Mouse (Mus musculus) cerebellum, postnatal 10 days (tissue): ENCODE data around the gene Prkch.

ENCODE experiments used
- DNase-seq, 2 experiments: peaks; one replicate each; pipeline ENCODE4 v3.0.0; 2021; ENCODE audit warnings: mixed read lengths in 2 of 2

The Prkch gene

DNA sequence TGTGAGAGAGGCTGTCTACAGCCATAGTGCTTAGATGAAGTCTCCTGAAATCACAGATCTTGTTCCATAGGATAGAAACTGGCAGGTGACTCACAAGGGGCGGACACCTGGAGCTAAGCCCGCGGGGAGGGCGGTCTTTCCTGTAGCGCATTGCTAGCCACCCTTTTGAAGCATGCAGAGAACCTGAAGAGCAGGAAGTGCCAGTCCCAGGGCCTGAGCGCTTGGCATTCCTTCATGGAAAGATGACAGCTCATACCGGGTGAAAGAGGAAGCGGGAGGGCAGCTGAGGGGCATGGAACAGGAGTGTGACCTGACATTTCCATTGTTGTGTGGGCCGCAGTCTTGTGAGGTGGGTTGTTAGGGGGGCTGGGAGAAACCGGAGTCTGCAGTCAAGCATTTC, 33.1 kb downstream of the Prkch start:
- DNase-seq, result peak; percentile 4 to 7

DNA sequence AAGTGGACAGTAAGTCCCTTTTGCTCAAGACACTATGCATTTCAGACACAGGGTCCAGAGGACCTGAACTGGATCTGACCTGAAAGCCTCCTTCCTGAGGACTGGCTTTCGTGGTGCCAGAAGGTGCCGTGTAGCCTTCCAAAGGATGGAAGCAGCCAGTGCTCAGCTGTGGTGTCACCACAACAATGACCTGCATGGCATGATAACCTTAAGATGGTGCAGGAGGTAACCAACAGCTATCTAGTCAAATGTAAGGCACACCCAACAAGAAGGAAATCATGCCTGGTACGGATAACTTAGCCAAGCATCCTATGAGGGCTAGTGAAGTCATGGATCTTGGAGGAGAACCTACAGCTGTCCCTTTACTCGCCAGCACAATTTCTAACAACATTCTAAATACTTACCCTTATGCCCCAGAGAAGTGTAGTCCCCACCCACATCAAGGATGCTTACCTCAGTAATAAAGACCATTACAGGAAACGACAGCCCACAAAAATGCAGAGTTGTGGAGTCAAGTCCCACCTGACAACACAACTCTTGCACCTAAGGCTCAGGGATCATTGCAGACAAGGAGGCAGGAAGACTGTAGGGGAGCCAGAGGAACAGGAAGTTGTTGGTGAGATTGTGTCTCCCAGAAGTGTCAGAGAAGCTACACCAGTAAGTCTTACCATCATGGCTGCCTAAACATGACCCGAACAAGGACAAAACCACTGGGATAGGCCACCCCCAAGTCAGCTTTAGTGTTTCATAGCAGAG, 40.9 kb downstream of the Prkch start:
- DNase-seq, result no peak

GRCm38 (mm10) chr12:73627902-73628301, 43.3 kb downstream of the Prkch start:
- DNase-seq, result no peak

GRCm38 (mm10) chr12:73630596-73630995, 46.0 kb downstream of the Prkch start:
- DNase-seq, result no peak

DNA sequence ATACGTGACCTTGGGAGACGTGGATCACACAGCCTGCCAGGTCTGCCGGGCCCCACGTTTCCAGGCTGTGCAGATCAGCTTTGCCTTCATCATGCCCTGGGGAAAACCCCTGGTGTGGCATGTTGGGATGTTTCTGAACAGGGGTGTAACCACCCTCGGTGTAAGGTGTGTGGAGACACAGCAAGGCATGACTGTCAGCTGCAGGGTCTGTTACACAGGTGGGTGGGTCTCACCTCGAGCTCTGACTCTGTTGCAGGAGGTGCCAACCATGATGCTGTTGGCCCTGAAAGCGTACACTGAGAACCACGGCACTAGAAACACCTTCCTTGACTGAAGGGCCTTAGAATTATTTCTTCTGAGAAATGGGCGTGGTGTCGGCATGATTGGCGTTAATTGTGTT, 46.6 kb downstream of the Prkch start:
- no peak for DNase-seq

DNA sequence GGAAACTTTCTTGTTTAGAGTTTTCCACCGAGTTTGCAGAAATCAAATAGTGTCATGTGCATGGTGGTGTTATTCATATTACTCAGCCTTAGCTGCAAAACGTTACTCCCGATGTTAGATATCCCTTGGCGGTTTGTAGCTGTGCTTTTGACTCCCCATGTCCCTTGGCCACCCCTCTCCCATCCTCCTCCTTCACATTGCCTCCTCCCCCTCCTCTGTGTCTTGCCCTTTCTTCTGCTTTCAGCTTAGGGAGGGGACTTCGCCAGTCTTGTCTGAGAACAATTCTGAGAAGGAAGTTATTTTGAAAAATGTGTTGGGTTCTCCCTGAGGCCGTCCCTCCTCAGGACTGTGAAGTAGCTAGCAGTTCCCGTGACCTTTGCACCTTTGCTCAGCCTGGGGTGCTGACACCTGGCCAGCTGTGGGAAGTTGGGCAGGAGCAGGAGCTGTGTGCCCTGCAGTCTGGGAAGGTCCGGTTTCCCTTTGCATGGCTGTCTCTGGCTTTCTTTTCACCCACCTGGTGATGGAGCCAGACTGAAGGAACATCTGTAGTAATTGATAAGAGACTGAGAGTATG, 48.2 kb downstream of the Prkch start:
- no peak for DNase-seq

DNA sequence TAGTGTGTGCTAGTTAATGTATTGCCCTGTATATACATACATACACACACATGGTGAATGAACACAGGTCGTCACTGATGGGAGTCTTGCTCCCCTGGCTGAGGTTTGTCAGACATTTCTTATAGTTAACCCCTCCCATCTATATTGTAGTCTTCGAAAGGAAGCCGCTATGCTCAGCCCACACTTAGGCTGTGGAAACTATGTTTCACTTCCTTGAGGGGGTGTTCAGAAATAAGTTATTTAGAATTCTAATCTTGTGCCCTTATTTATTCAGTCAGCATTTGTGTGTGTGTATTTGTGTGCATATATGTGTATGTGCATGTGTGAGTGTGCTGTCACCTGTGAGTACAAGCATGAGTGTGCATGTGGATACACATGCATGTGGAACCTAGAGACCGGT, 49.1 kb downstream of the Prkch start:
- no peak for DNase-seq

DNA sequence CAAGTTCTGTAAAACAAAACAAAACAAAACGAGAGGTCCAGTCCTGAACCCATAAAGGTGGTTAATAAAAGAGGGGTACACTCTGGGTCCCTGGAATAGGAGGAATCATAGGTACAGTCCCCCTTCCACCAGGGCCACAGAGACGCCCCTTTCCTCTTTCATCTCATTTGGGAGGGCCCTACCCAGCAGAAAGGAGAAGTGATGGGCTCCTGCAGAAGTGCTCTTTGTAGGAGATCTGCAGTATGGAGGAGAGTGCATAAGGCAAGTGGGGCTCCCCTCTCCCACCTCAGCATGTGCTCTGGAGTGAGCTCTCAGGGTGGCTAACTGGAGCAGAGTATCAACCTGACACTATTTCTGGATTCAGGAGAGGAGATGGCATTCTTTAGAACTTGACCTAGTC, 55.0 kb downstream of the Prkch start:
- no peak for DNase-seq

DNA sequence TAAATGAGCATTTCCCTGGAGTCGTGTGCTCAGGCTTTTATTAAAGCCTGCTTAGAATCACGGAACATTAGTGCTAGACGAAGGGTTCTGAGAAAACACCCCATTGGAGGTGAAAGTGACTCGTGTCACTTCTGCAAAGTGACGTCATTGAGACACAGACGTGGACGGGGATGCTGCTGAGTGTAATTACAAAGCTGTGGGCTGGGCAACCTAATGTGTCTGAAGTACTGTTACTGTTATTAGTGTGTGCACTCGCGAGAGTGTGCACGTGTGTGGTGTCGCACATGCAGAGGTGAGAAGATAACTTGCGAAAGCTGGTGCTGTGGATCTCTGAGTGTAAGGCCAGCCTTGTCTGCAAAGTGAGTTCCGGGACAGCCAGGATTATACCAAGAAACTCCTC, 56.6 kb downstream of the Prkch start:
- DNase-seq, result no peak

DNA sequence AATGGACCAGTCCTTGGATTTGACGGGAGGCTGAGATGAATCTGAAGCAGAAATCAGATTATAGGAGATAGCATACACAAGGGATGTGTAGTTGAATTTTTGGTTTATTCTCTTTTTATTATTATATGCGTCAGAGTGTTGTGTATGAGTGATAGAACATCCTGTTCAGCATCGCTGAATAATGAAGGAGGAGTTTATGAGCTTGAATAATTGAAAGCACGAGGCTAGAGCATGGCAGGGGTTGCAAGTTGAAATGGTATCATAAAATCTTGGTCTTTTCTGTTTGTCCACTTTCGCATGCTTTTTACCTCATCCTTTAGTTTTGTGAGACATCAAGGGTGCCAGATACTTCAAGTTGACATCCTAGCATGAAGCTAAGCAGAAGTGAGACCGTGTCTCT, 60.6 kb downstream of the Prkch start:
- no peak for DNase-seq

DNA sequence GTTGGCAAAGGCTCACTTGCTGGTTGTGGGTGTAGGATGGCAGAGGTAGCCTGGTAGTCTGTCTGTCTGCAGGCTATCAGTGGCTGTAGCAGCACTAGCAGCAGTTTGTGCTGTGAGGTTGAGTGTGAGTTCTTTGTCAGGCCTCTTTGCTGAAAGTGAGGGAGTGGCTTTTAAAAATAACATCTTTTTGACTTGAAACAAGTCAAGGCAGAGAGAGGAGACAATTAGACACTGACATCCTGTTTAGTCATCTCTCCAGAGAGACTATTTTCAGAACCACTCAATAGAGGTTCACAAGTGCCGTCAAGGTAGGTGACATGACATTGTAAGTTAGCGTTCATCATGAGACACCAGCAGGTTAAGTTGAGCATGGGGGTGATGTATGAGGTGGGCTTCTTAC, 63.1 kb downstream of the Prkch start:
- DNase-seq, result no peak

GRCm38 (mm10) chr12:73656568-73657204, 72.1 kb downstream of the Prkch start:
- DNase-seq, result no peak

GRCm38 (mm10) chr12:73663421-73663820, 78.8 kb downstream of the Prkch start:
- DNase-seq, result no peak

DNA sequence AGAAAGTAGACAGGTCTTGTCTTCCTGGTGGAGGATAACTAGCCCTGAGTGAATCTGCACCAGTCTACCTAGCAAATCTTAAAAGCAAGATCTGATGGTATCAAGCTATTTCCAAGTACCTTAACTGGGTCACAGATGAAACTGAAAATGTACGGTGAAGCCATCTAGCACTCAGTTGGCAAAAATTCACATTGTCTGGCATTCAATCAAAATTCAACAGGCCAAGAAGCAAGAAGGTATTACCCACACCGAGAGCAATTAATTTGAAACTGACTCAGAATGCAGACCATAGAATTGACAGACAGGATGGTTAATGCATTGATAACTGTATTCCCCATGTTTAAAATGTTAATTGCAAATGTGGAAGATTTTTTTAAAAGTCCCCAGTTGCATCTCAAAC, 82.1 kb downstream of the Prkch start:
- DNase-seq, result peak; percentile 46 to 75

GRCm38 (mm10) chr12:73667607-73668006, 83.0 kb downstream of the Prkch start:
- no peak for DNase-seq

DNA sequence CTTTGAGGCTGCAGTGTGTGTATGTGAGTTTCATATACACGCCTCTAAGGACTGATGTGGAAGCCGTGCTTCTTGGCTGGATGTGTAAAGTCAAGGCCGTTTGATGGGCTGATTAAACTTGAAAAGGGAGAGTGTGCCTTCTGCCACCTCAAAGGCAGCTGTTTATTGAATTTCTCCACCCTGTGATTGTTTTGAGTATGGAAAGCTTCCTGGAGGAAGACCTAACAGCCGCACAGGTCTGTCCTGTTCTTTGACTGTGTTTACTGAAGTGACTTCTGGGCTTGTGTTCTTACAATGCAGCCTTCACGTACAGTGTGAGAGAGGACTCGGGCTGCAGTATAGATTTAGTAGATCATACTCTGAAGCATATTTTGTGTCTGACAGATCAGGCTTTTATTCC, 86.1 kb downstream of the Prkch start:
- DNase-seq, result no peak

- no peak for DNase-seq
Measured at GRCm38 (mm10) chr12:73671540-73671939, 86.9 kb downstream of the Prkch start.

DNA sequence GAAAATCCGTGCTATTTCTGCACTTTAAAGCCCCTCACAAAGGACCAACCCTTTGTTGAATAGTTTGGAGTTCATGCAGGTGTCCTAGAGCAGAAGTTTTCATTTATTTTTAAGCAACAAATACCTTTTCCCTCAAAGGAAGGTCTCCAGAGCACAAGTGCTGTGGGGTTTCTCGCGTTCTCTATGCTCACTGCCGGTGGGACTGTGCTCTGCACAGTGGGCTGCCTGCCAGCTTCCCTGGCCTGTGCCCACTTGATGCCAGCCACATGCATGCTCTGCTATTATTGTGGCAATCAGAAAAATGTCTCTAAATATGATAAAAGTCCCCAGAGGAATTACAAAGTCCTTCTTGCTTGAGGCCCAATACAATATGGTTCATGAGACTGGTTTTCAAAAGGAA, 87.4 kb downstream of the Prkch start:
- peak; percentile 47 to 66 for DNase-seq

DNA sequence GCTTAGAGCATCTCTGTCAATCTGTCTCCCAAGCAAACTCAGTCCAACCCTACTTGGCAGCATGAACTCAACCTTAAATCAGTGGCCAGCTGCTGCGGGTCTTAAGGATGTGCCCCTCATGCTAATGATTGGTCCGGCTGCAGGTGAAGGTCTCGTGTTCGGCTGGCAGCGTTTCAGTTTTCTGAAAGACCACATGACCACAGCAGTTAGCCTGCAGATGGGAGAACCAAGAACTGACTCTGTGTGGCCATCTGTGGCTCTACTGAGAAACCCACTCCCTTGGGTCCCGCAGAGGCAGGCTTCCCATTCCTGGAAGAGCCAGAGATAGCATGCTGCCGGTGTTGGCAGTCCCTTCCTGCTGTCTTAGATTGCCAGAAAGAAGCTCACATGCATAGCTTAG, 89.2 kb downstream of the Prkch start:
- peak; percentile 91 to 95 for DNase-seq

DNA sequence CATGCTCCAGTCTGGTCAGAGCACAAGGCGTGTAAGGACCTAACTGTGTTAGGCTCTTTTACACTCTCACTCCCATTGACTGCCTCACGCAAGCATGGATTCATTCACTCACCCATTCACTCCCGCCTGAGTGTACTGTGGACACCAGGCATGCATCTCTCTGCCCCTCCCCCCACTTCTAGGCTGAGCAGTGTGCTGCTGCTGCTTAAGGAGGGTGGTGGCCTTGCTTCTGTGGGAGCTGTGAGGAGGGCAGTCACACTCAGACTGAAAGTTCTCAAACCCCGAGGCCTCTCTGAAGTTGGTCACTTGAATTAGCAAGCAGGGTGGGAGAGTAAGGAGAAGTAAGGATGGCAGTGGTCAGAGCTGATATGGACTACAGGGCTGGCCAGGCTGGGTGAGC, 90.6 kb downstream of the Prkch start:
- peak; percentile 34 to 37 for DNase-seq

DNA sequence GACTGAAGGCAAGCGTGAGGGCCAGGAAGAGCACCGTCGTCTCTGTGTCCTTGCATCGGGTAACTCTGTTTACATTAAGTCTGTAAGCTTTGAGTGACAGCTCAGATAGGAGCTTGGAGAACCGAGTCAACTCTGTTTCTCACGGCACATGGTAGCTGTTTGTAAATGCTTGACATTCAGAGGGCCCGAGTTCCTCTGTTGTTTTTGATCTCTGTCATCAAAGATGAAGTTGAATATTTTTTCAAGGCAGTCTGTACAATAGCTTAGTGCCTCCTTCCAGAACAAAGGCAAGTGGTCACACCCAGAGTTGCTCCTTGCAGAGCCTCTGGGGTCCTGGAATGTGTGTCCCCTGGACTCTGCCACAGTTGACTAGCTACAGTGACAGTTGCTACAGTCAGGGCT, 94.8 kb downstream of the Prkch start:
- no peak for DNase-seq

DNA sequence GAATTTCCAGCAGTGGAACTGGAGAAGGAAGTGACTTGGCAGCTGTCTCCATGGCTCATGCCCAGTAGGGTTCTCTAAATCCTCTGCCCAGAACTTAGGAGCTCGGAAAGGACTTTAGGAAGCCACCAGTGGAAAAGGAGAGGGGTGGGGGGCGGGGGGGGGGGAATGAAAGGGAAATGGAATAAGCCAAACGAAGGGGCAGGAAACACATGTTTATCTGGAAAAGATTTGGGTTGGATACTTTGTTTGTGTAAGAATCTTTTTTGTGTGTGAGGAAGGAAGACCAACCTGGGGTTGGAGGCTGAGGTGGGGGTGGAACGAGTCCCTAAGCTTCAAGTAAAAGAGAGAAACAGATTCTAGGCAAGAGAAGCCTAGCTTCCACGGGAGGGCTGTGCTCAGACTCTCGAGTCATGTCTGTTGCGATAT, 98.3 kb downstream of the Prkch start:
- DNase-seq, result no peak

DNA sequence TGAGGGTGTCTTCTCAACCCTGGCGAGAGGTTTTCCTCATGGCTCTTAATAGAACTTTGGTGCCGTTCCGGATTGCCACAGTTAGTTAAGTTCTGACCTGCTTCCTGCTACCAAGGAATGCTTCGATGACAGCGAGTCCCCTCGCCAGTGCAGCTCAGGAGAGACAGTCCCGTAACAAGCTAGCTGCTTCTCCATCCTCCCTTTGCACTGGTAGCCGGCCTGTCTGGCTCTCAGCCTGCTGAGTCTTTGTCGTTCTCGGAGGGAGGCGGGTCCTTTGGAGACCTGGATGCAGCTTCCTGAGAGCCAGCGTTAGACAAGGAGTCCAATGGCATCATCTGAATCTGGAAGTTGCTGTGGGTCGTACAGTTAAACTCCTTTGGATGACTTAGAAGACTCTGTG, 101.3 kb downstream of the Prkch start:
- DNase-seq, result no peak

GRCm38 (mm10) chr12:73686456-73686855, 101.9 kb downstream of the Prkch start:
- no peak for DNase-seq
